Mouse (Mus musculus): Measurements from ENCODE around the gene Hoxb3. TPM values are rescaled to one million over a fixed set of nuclear protein-coding genes. Genes with fewer than 3 reads are reported as not detected.

The Hoxb3 gene
- polyA plus RNA-seq, 1 experiment: not detected

GRCm38 (mm10) chr11:96366092-96367041, 43.2 kb downstream of the Hoxb3 start:
- WGBS: 3% methylated on average over 47 of the region's 47 CpGs
- TF ChIP-seq CTCF (IDR thresholded peaks at IDR 0.05; ENCODE audit: insufficient read depth, low read depth, low read length) (no peak), POLR2A (IDR thresholded peaks at IDR 0.05; ENCODE audit: insufficient read depth, low read depth, low read length) (no peak)
- Histone ChIP-seq H3K4me1 (ENCODE audit: control insufficient read depth, insufficient read depth, low read length) (0 out of 2 replicates have a peak, but pooled peaks cover 3% of the 10 kb centered on the region), H3K4me3 (ENCODE audit: insufficient read depth, low read depth, low read length) (no peak overlapping the region), H3K27ac (ENCODE audit: insufficient read depth, low read depth, low read length) (no peak overlapping the region)

GRCm38 (mm10) chr11:96367141-96367540, 44.0 kb downstream of the Hoxb3 start:
- WGBS: 11% methylated on average over 6 of the region's 6 CpGs
- no peak overlapping the region for H3K27ac ChIP-seq (ENCODE audit: insufficient read depth, low read depth, low read length)
- TF ChIP-seq CTCF (IDR thresholded peaks at IDR 0.05; ENCODE audit: insufficient read depth, low read depth, low read length): no peak
- TF ChIP-seq POLR2A (IDR thresholded peaks at IDR 0.05; ENCODE audit: insufficient read depth, low read depth, low read length): no peak
- H3K4me3 ChIP-seq (ENCODE audit: insufficient read depth, low read depth, low read length): no peak overlapping the region
- H3K4me1 ChIP-seq (ENCODE audit: control insufficient read depth, insufficient read depth, low read length): 0 out of 2 replicates have a peak, but pooled peaks cover 3% of the 10 kb centered on the region

DNA sequence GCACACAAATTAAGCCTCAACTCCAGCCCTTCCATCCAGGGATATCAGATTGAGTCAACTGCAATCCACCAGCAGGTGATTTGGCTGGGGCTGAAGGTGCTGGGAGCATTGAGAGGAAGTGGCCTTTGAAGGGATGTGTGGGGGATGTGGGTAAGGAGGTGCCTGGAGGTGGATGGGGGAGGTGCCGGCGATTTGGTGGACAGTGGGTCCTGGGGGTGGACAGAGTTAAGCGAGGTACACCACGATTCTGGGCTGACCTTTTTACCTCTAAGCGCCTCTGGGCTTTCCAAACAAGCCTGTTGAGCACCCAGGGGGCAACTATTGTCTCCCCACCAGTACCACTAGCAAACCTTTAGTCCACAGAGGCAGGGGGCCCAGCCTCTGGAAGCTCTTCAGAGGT, 45.6 kb downstream of the Hoxb3 start:
- no peak overlapping the region for H3K27ac ChIP-seq (ENCODE audit: insufficient read depth, low read depth, low read length)
- 5% methylated on average over 5 of the region's 5 CpGs for WGBS
- TF ChIP-seq CTCF (IDR thresholded peaks at IDR 0.05; ENCODE audit: insufficient read depth, low read depth, low read length) (no peak), POLR2A (IDR thresholded peaks at IDR 0.05; ENCODE audit: insufficient read depth, low read depth, low read length) (no peak)
- 0 out of 2 replicates have a peak, but pooled peaks cover 3% of the 10 kb centered on the region for H3K4me1 ChIP-seq (ENCODE audit: control insufficient read depth, insufficient read depth, low read length)
- no peak overlapping the region for H3K4me3 ChIP-seq (ENCODE audit: insufficient read depth, low read depth, low read length)

DNA sequence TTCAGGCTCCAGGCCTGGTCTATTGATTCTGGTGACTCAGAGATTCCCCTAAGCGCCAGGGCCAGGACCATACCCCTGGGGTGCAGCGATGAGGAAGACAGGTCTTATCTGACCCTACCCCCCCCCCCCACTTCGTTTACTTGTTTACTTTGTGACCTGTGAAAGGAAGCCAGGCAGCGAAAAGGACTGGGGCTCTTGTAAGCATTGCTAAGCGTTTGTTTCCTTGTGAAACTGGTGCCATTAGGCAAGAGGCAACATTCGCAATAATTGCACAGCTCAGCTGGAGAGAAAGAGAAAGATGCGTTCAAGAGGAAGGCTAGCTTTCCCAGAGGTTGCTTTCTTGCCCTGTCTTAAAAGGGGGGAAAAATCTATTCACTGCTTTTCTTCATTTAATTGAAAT, 46.0 kb downstream of the Hoxb3 start:
- 0 out of 2 replicates have a peak, but pooled peaks cover 3% of the 10 kb centered on the region for H3K4me1 ChIP-seq (ENCODE audit: control insufficient read depth, insufficient read depth, low read length)
- TF ChIP-seq CTCF (IDR thresholded peaks at IDR 0.05; ENCODE audit: insufficient read depth, low read depth, low read length) (no peak), POLR2A (IDR thresholded peaks at IDR 0.05; ENCODE audit: insufficient read depth, low read depth, low read length) (no peak)
- 9% methylated on average over 7 of the region's 7 CpGs for WGBS

GRCm38 (mm10) chr11:96371726-96372125, 48.6 kb downstream of the Hoxb3 start:
- no peak overlapping the region for H3K27ac ChIP-seq (ENCODE audit: insufficient read depth, low read depth, low read length)
- H3K4me3 ChIP-seq (ENCODE audit: insufficient read depth, low read depth, low read length): no peak overlapping the region
- TF ChIP-seq POLR2A (IDR thresholded peaks at IDR 0.05; ENCODE audit: insufficient read depth, low read depth, low read length) (no peak), CTCF (IDR thresholded peaks at IDR 0.05; ENCODE audit: insufficient read depth, low read depth, low read length) (no peak)
- WGBS: 30% methylated on average over 3 of the region's 3 CpGs
- 0 out of 2 replicates have a peak, but pooled peaks cover 2% of the 10 kb centered on the region for H3K4me1 ChIP-seq (ENCODE audit: control insufficient read depth, insufficient read depth, low read length)

More for the DNA sequence above, 46.0 kb downstream of the Hoxb3 start:
- Histone ChIP-seq H3K4me3 (ENCODE audit: insufficient read depth, low read depth, low read length) (no peak overlapping the region), H3K27ac (ENCODE audit: insufficient read depth, low read depth, low read length) (no peak overlapping the region)

DNA sequence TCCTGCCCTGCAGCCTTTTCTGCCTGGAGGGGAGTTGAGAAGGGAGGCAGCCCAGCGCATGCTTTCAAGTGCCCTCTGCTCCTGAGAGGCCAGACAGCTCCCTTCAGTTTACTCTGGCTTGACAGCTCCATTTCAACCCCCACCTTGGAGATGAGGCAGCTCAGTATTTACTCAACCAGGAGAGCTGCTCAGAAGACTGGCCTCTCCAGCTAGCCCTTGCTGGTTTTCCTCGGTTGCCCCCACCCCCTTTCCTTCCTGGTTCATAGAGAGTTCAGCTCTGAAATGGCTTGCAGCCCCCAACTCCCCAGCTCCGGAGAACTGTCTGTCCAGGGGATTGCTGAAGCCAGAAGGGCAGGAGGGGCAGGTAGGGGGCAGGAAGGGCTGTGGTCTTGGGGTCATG, 49.4 kb downstream of the Hoxb3 start:
- Histone ChIP-seq H3K4me1 (ENCODE audit: control insufficient read depth, insufficient read depth, low read length) (no peaks in the 10 kb centered on the region), H3K27ac (ENCODE audit: insufficient read depth, low read depth, low read length) (no peak overlapping the region), H3K4me3 (ENCODE audit: insufficient read depth, low read depth, low read length) (no peak overlapping the region)
- TF ChIP-seq CTCF (IDR thresholded peaks at IDR 0.05; ENCODE audit: insufficient read depth, low read depth, low read length): no peak
- TF ChIP-seq POLR2A (IDR thresholded peaks at IDR 0.05; ENCODE audit: insufficient read depth, low read depth, low read length): no peak
- WGBS: 16% methylated on average over 3 of the region's 3 CpGs

DNA sequence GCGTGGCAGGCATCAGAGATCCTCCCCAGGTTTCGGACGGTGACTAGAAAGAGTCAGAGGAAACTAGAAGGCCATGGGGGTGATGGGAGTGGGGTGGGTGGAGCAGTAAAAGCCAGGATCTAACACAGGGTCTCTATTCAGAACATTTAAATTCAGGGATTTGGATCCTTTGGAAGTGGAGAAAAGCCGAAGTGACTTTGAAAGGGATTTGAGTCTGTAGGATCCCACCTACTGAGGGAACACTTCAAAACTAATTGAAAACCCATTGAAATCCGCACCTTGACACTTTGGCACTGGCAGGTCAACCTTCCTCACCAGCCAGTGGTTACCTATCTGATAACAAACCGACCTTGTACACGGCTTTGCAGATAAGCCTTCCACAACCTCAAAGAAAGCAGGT, 51.7 kb downstream of the Hoxb3 start:
- WGBS: 2% methylated on average over 7 of the region's 7 CpGs
- no peak for TF ChIP-seq CTCF (IDR thresholded peaks at IDR 0.05; ENCODE audit: insufficient read depth, low read depth, low read length)
- no peaks in the 10 kb centered on the region for H3K4me1 ChIP-seq (ENCODE audit: control insufficient read depth, insufficient read depth, low read length)
- H3K4me3 ChIP-seq (ENCODE audit: insufficient read depth, low read depth, low read length): no peak overlapping the region
- no peak overlapping the region for H3K27ac ChIP-seq (ENCODE audit: insufficient read depth, low read depth, low read length)

GRCm38 (mm10) chr11:96383381-96383780, 60.3 kb downstream of the Hoxb3 start:
- Histone ChIP-seq H3K4me1 (ENCODE audit: control insufficient read depth, insufficient read depth, low read length) (no peaks in the 10 kb centered on the region), H3K4me3 (ENCODE audit: insufficient read depth, low read depth, low read length) (no peak overlapping the region), H3K27ac (ENCODE audit: insufficient read depth, low read depth, low read length) (no peak overlapping the region)
- 73% methylated on average over 5 of the region's 5 CpGs for WGBS
- TF ChIP-seq CTCF (IDR thresholded peaks at IDR 0.05; ENCODE audit: insufficient read depth, low read depth, low read length) (no peak), POLR2A (IDR thresholded peaks at IDR 0.05; ENCODE audit: insufficient read depth, low read depth, low read length) (no peak)

DNA sequence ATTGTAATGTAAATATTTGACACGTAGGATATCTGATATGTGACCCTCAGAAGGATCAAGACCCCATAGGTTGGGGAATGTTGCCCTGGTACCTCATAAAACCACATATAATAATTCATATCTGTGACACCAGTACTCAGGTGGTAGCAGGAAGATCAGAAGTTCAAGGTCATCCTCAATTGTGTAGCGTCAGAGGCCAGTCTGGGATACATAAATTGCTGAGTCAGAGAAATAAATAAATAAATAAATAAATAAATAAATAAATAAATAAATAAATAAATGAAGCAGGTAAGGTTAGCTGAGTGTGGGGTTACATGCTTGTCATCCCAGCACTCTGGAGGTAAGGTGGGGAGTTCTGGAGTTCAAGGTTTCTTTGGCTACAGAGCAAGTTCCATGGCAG, 64.5 kb downstream of the Hoxb3 start:
- Histone ChIP-seq H3K27ac (ENCODE audit: insufficient read depth, low read depth, low read length) (no peak overlapping the region), H3K4me3 (ENCODE audit: insufficient read depth, low read depth, low read length) (no peak overlapping the region), H3K4me1 (ENCODE audit: control insufficient read depth, insufficient read depth, low read length) (no peaks in the 10 kb centered on the region)
- TF ChIP-seq CTCF (IDR thresholded peaks at IDR 0.05; ENCODE audit: insufficient read depth, low read depth, low read length) (no peak), POLR2A (IDR thresholded peaks at IDR 0.05; ENCODE audit: insufficient read depth, low read depth, low read length) (no peak)
- 86% methylated on average over 2 of the region's 2 CpGs for WGBS
